Mouse (Mus musculus): ENCODE measurements around the gene Acss1. TPM values are rescaled to one million over a fixed set of nuclear protein-coding genes. Genes with fewer than 3 reads are reported as not detected.

The Acss1 gene
- polyA plus RNA-seq, 1 experiment from 2014 or later: 22.1 TPM

DNA sequence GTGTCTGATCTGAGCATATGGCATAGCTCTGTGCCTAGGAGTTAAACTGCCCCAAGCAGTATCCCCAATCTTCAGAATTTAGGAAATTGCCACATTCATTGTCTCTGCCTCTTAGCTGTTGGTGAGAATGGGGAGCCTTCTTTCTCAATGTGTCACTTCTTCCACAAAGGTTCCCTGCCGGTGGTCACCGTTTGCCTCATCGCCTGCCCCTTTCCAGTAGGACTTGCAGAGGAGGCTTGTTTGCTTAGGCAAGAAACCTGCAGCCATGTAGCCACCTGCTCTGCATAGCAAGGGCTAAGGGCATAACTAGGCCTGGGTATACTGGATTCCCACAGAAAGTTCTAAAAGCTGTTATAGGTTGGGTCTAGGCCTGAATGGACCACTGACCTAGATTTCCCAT lies 95.8 kb downstream of the Acss1 start:
- H3K27ac ChIP-seq (ENCODE audit: low read depth, low read length): no peak overlapping the region
- H3K4me2 ChIP-seq (ENCODE audit: low read length): no peak overlapping the region
- no peak overlapping the region for H3K4me3 ChIP-seq (ENCODE audit: low read length)
- H3K36me3 ChIP-seq (ENCODE audit: control insufficient read depth, insufficient read depth, low read length): no peaks in the 10 kb centered on the region
- no peaks in the 10 kb centered on the region for H3K4me1 ChIP-seq (ENCODE audit: control insufficient read depth, insufficient read depth, low read depth, low read length)
- no peaks in the 10 kb centered on the region for H3K9me3 ChIP-seq (ENCODE audit: control insufficient read depth, low read length)
- H3K27me3 ChIP-seq (replicated peaks; ENCODE audit: control insufficient read depth, insufficient read depth, low read length): no peaks in the 10 kb centered on the region
- 87% methylated on average over 3 of the region's 3 CpGs for WGBS
- ATAC-seq: no peak
- H3K9ac ChIP-seq (ENCODE audit: low read depth, low read length): no peak overlapping the region

DNA sequence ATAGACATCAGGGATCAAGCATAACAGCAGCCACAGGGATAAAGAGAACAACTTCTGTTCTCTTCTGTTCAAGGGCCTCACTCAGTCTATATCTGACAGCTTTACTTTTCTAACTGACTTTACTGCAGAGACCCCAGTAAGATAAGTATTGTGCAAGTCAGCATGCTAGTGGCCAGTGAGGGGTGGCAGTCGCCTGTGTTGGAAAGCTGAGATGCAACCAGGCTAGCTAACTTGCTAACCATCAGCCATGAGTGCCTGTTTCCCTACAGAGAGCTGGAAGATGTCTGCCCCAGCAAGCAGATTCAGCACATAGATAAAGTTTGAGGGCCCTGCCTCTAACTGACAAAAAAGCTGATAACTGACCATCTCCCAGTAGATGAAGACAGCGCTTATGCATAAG lies 97.5 kb downstream of the Acss1 start:
- H3K4me2 ChIP-seq (ENCODE audit: low read length): no peak overlapping the region
- no peaks in the 10 kb centered on the region for H3K27me3 ChIP-seq (replicated peaks; ENCODE audit: control insufficient read depth, insufficient read depth, low read length)
- 92% methylated on average over 2 of the region's 2 CpGs for whole genome bisulfite sequencing
- no peaks in the 10 kb centered on the region for H3K36me3 ChIP-seq (ENCODE audit: control insufficient read depth, insufficient read depth, low read length)
- ATAC-seq: no peak
- no peak overlapping the region for H3K4me3 ChIP-seq (ENCODE audit: low read length)
- H3K27ac ChIP-seq (ENCODE audit: low read depth, low read length): no peak overlapping the region
- no peak overlapping the region for H3K9ac ChIP-seq (ENCODE audit: low read depth, low read length)
- H3K4me1 ChIP-seq (ENCODE audit: control insufficient read depth, insufficient read depth, low read depth, low read length): no peaks in the 10 kb centered on the region
- H3K9me3 ChIP-seq (ENCODE audit: control insufficient read depth, low read length): no peaks in the 10 kb centered on the region

- H3K9ac ChIP-seq (ENCODE audit: low read depth, low read length): no peak within 1 kb of the TSS
- H3K4me2 ChIP-seq (ENCODE audit: low read length): no peak within 1 kb of the TSS
- no peaks in the 10 kb centered on the region for H3K27me3 ChIP-seq (replicated peaks; ENCODE audit: control insufficient read depth, insufficient read depth, low read length)
- no peak for ATAC-seq
- H3K4me3 ChIP-seq (ENCODE audit: low read length): no peak within 1 kb of the TSS
- 83% methylated on average over 11 of the region's 11 CpGs for WGBS
- no peak within 1 kb of the TSS for H3K27ac ChIP-seq (ENCODE audit: low read depth, low read length)
- no peaks in the 10 kb centered on the region for H3K36me3 ChIP-seq (ENCODE audit: control insufficient read depth, insufficient read depth, low read length)
- no peaks in the 10 kb centered on the region for H3K4me1 ChIP-seq (ENCODE audit: control insufficient read depth, insufficient read depth, low read depth, low read length)
- H3K9me3 ChIP-seq (ENCODE audit: control insufficient read depth, low read length): no peaks in the 10 kb centered on the region
Observed at GRCm38 (mm10) chr2:150569847-150570590, 98.3 kb downstream of the Acss1 start, which contains the start of gene Cst7. Cst7 (plus strand) TSS chr2:150570415.

Other genes with a start within 250 kb of the Acss1 start
- 7.9 and 8.3 TPM in 2 replicates for gene Zfp442, start 217.0 kb downstream of the Acss1 start, polyA plus RNA-seq (2015; fragmentation: Nextera tagmentation; extraction: Ambion mirVana)
- 0.09 and 0.11 TPM in 2 replicates for gene Zfp345, start 183.4 kb downstream of the Acss1 start, polyA plus RNA-seq (2015; fragmentation: Nextera tagmentation; extraction: Ambion mirVana)
- 0.41 and 0.42 TPM in 2 replicates for gene Cst7, start 98.1 kb downstream of the Acss1 start, polyA plus RNA-seq (2015; fragmentation: Nextera tagmentation; extraction: Ambion mirVana)
- gene Apmap, start 59.9 kb downstream of the Acss1 start, polyA plus RNA-seq (2015; fragmentation: Nextera tagmentation; extraction: Ambion mirVana): 43.9 and 44.0 TPM in 2 replicates
- 0.06 and 0.09 TPM in 2 replicates for gene Vsx1, start 20.9 kb upstream of the Acss1 start, polyA plus RNA-seq (2015; fragmentation: Nextera tagmentation; extraction: Ambion mirVana)
- gene Entpd6, start 80.5 kb upstream of the Acss1 start, polyA plus RNA-seq (2015; fragmentation: Nextera tagmentation; extraction: Ambion mirVana): 87.0 and 87.2 TPM in 2 replicates
- 176 and 179 TPM in 2 replicates for gene Pygb, start 118.2 kb upstream of the Acss1 start, polyA plus RNA-seq (2015; fragmentation: Nextera tagmentation; extraction: Ambion mirVana)
- 143 and 157 TPM in 2 replicates for gene Abhd12, start 236.2 kb upstream of the Acss1 start, polyA plus RNA-seq (2015; fragmentation: Nextera tagmentation; extraction: Ambion mirVana)
- gene Gins1, start 236.9 kb upstream of the Acss1 start, polyA plus RNA-seq (2015; fragmentation: Nextera tagmentation; extraction: Ambion mirVana): 14.1 and 14.5 TPM in 2 replicates

Data from hindbrain, embryonic 16.5 days (tissue).